In the genomic region with DNA sequence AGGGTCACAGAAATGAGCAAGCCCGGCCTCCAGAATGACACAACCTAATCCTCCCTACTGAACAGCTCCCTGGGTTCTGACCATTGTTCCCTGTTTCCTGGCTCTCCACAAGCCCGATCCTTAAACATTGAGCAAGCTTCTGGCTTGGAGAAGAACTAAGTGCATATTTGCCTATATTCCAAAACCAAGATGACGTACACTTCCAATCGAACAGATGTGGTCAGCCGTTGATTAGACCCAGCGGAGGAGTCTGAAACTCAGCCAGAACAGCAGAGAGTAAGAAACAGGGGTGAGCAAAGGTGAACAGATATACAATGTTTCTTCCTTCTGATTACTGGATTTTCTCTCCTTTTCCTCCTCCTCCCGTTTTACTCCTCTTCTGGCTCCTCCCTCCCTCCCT, we compare ENCODE assay signal across 13 mouse cellular contexts.
DNase-seq lines count a peak whose midpoint lies in the region; ATAC-seq lines count a peak whose summit lies in the region.
"Had no signal": no experiment of that assay in that cellular context is flagged by ENCODE, and none has a peak within 500 bp of the region (broad histone marks: within the 10 kb centered on the region; RNA-seq: fewer than 3 reads in every experiment).

No protein-coding gene starts in this region.

- WGBS in intestine, embryonic 15.5 days = 54% methylated on average over 7 of the region's 7 CpGs
- 66% methylated on average over 7 of the region's 7 CpGs for WGBS in forebrain, embryonic 15.5 days

- ATAC-seq in intestine, embryonic 15.5 days = peak; percentile 62
- no peak for ATAC-seq in inflammation-experienced regulatory T-cells, adult 6 months
- no peak for ATAC-seq in forebrain, embryonic 15.5 days (replicated peaks)

- no peak overlapping the region for H3K27ac ChIP-seq in intestine, embryonic 15.5 days
- no peak overlapping the region for H3K27ac ChIP-seq in forebrain, embryonic 15.5 days (replicated peaks)
- H3K27ac ChIP-seq: forebrain, embryonic 12.5 days; limb, embryonic 13.5 days had no signal

- H3K27me3 ChIP-seq in intestine, embryonic 15.5 days (replicated peaks) = no peaks in the 10 kb centered on the region
- no peaks in the 10 kb centered on the region for H3K27me3 ChIP-seq in forebrain, embryonic 15.5 days
- H3K27me3 ChIP-seq: CH12.LX; forebrain, embryonic 12.5 days; limb, embryonic 13.5 days had no signal

- peaks cover 9% of the 10 kb centered on the region for H3K4me1 ChIP-seq in intestine, embryonic 15.5 days (replicated peaks)
- peaks cover 7% of the 10 kb centered on the region for H3K4me1 ChIP-seq in forebrain, embryonic 15.5 days

- no peak overlapping the region for H3K4me2 ChIP-seq in intestine, embryonic 15.5 days (replicated peaks)
- H3K4me2 ChIP-seq in forebrain, embryonic 15.5 days (replicated peaks) = no peak overlapping the region
- H3K4me2 ChIP-seq: forebrain, embryonic 12.5 days; limb, embryonic 13.5 days had no signal

- no peaks in the 10 kb centered on the region for H3K9me3 ChIP-seq in intestine, embryonic 15.5 days
- no peaks in the 10 kb centered on the region for H3K9me3 ChIP-seq in forebrain, embryonic 15.5 days
- H3K9me3 ChIP-seq: forebrain, embryonic 12.5 days had no signal

- DNase-seq in kidney, postnatal 4 days = peak; percentile 29 to 38
- DNase-seq in kidney, postnatal 14 days = no peak
- peak; percentile 73 for DNase-seq in adipocyte (ENCODE audit: low spot score)
- peak; percentile 36 to 64 for DNase-seq in gastrocnemius, postnatal 4 days (ENCODE audit: low spot score in 2 of 2)
- DNase-seq in adrenal gland, postnatal 25 days = no peak
- DNase-seq: cerebellum, adult 9-10 months; right cerebral cortex, postnatal 25 days had no signal

- no peak overlapping the region for H3K4me3 ChIP-seq in intestine, embryonic 15.5 days (replicated peaks)
- H3K4me3 ChIP-seq in forebrain, embryonic 15.5 days = no peak overlapping the region
- H3K4me3 ChIP-seq: forebrain, embryonic 12.5 days; limb, embryonic 13.5 days had no signal

- no peaks in the 10 kb centered on the region for H3K36me3 ChIP-seq in intestine, embryonic 15.5 days
- H3K36me3 ChIP-seq in forebrain, embryonic 15.5 days = no peaks in the 10 kb centered on the region
- H3K36me3 ChIP-seq: forebrain, embryonic 12.5 days; limb, embryonic 13.5 days had no signal

- no peak overlapping the region for H3K9ac ChIP-seq in intestine, embryonic 15.5 days
- H3K9ac ChIP-seq in forebrain, embryonic 15.5 days (replicated peaks) = no peak overlapping the region
- H3K9ac ChIP-seq: forebrain, embryonic 12.5 days; limb, embryonic 13.5 days had no signal

Comparison
In these comparisons a context has a peak if more than half of its experiments do, and no peak if none do; other contexts are left out.
1. DNase-seq: peak in kidney, postnatal 4 days (2 of 2), adipocyte (single experiment) and gastrocnemius, postnatal 4 days (2 of 2); none in kidney, postnatal 14 days (single experiment) and adrenal gland, postnatal 25 days (single experiment).